Mouse (Mus musculus) kidney, embryonic 16.5 days (tissue): ENCODE data around the gene Fancc. TPM values are rescaled to one million over a fixed set of nuclear protein-coding genes. Genes with fewer than 3 reads are reported as not detected.

ENCODE experiments used
- ATAC-seq: fragments of 200-750 bp; cut with Nextera tagmentation; 2 replicates; pipeline ENCODE4 v1.8.0; 2017; ENCODE audit warnings: moderate TSS enrichment; ENCODE audit not compliant: low FRiP score, low TSS enrichment
- H3K27ac ChIP-seq: fragments of 300-500 bp; sonication (generic); 2 replicates; pipeline ENCODE4 v1.5.1; 2014; ENCODE audit warnings: low read length
- H3K27me3 ChIP-seq: fragments of 300-500 bp; sonication (generic); 2 replicates; pipeline ENCODE4 v1.6.1; 2014; ENCODE audit warnings: low read length, control low read depth, mixed read lengths; ENCODE audit not compliant: insufficient read depth
- H3K36me3 ChIP-seq: fragments of 300-500 bp; sonication (generic); 2 replicates; pipeline ENCODE4 v1.6.1; 2014; ENCODE audit warnings: low read length, control low read depth, mixed read lengths; ENCODE audit not compliant: insufficient read depth
- H3K4me1 ChIP-seq: fragments of 300-500 bp; sonication (generic); 2 replicates; pipeline ENCODE4 v1.6.1; 2014; ENCODE audit warnings: low read length, control low read depth, mixed read lengths; ENCODE audit not compliant: insufficient read depth
- H3K4me2 ChIP-seq: fragments of 300-500 bp; sonication (generic); replicated peaks from 2 replicates; pipeline ENCODE4 v1.6.1; 2014; ENCODE audit warnings: low read depth, low read length
- H3K4me3 ChIP-seq: fragments of 300-500 bp; sonication (generic); 2 replicates; pipeline ENCODE4 v1.5.1; 2014; ENCODE audit warnings: mild to moderate bottlenecking, low read length
- H3K9ac ChIP-seq: fragments of 300-500 bp; sonication (generic); replicated peaks from 2 replicates; pipeline ENCODE4 v1.6.1; 2014; ENCODE audit warnings: low read length
- H3K9me3 ChIP-seq: fragments of 300-500 bp; sonication (generic); 2 replicates; pipeline ENCODE4 v1.6.1; 2016; ENCODE audit warnings: low read length, control low read depth
- WGBS: fragments of 180-500 bp; shearing (Covaris S2); extraction: QIAGEN DNeasy Blood & Tissue Kit; methylation state at CpG from one replicate; pipeline ENCODE4 v1.1.7; 2014; 5-methylcytosine and 5-hydroxymethylcytosine counted together
- polyA plus RNA-seq: library from polyadenylated mRNA; unstranded; fragments of >200 nt; fragmentation: Nextera tagmentation; extraction: Ambion mirVana; gene quantifications from 2 replicates; pipeline ENCODE4 v1.2.1, GENCODE M21; 2015

Gene Fancc
- polyA plus RNA-seq, 1 experiment from 2014 or later: 22.2 TPM

- Histone ChIP-seq H3K9ac (peak overlapping the region; percentile 29), H3K4me1 (peaks cover 96% of the 10 kb centered on the region)
Measured at GRCm38 (mm10) chr13:63249741-63250431, 247.2 kb downstream of the Fancc start.

DNA sequence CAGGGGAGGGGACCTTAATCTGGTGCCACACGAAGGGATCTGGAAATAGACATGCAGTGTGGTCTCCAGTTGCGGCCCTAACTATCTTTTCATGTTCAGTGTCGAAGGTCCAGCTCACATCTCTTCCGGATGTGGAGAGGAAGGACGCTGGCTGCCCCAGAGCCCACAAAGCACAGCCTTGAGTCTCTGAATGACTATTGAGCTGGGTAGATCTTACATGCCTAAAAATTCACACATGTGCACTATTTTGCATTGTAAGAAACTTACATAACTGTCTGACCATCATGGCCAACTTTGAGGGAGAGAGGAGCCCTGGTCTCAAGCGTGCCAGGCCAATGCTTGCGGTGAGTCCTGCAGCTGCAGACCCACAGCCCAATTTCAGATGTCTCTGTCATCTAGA is 247.9 kb downstream of the Fancc start:
- Histone ChIP-seq H3K9ac (peak overlapping the region; percentile 29; the same call in 1 of the 2 replicates), H3K4me2 (0 out of 2 replicates have a peak overlapping the region, but pooled peaks have one; percentile 16), H3K27me3 (no peaks in the 10 kb centered on the region), H3K4me3 (no peak overlapping the region), H3K4me1 (peaks cover 96% of the 10 kb centered on the region), H3K27ac (peak overlapping the region; percentile 71), H3K9me3 (no peaks in the 10 kb centered on the region), H3K36me3 (peaks cover 10% of the 10 kb centered on the region)
- 74% methylated on average over 7 of the region's 7 CpGs for WGBS
- ATAC-seq: no peak

More at GRCm38 (mm10) chr13:63249741-63250431, 247.2 kb downstream of the Fancc start:
- no peak overlapping the region for H3K4me3 ChIP-seq
- WGBS: 42% methylated on average over 8 of the region's 8 CpGs
- H3K36me3 ChIP-seq: peaks cover 16% of the 10 kb centered on the region
- peak; percentile 23; the same call in 1 of the 2 replicates for ATAC-seq
- H3K4me2 ChIP-seq: peak overlapping the region; percentile 16; the same call in 1 of the 2 replicates
- H3K27me3 ChIP-seq: no peaks in the 10 kb centered on the region
- H3K9me3 ChIP-seq: no peaks in the 10 kb centered on the region
- H3K27ac ChIP-seq: peak overlapping the region; percentile 71

DNA sequence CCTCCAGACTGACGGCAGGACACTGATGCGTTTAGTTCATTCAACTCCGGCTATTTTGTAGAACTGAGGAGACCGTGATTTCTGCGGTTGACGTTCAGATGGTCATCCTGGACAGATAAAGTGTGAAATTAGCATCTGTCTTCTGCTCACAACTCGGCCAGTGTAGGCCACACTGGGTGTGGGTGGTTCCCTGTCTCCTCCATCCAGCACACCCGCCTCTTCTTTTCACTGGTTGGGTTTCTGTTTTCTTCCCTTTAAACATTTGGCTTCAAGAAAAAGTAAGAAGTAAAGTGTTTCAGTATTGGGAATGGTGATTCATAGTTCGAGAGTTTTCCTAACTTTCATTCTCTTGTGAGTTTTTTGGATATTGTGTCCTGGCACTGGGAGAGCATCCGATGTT is 248.8 kb downstream of the Fancc start:
- Histone ChIP-seq H3K4me1 (peaks cover 93% of the 10 kb centered on the region), H3K4me3 (no peak overlapping the region), H3K4me2 (no peak overlapping the region), H3K27me3 (no peaks in the 10 kb centered on the region), H3K27ac (no peak overlapping the region), H3K36me3 (peaks cover 7% of the 10 kb centered on the region; the same call in 1 of the 2 replicates), H3K9me3 (no peaks in the 10 kb centered on the region), H3K9ac (no peak overlapping the region)
- WGBS: 90% methylated on average over 10 of the region's 10 CpGs
- no peak for ATAC-seq

DNA sequence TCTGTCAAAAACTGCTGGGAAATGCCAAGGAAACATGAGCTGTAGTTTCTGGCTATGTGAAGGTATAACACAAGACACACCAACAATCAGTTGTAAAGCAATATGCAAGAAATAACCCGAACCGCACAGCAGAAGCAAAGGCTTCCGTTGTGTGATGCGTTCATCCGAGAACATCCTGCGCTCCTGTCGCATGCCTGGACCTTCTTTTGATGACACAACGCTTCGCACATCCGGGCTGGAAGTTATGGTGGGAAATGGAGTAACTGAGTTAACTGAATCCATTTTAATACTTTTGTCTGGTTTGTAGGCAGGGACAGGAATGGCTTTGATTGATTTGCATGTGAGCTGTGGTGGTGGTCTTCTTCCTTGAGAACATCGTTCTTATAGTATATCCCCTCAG is 249.4 kb downstream of the Fancc start:
- ATAC-seq: no peak
- WGBS: 79% methylated on average over 11 of the region's 11 CpGs
- peaks cover 7% of the 10 kb centered on the region; the same call in 1 of the 2 replicates for H3K36me3 ChIP-seq
- no peaks in the 10 kb centered on the region for H3K9me3 ChIP-seq
- H3K27ac ChIP-seq: no peak overlapping the region; the same call in 1 of the 2 replicates
- H3K4me1 ChIP-seq: peaks cover 91% of the 10 kb centered on the region
- no peak overlapping the region for H3K4me3 ChIP-seq
- H3K27me3 ChIP-seq: no peaks in the 10 kb centered on the region
- H3K9ac ChIP-seq: no peak overlapping the region
- no peak overlapping the region for H3K4me2 ChIP-seq

DNA sequence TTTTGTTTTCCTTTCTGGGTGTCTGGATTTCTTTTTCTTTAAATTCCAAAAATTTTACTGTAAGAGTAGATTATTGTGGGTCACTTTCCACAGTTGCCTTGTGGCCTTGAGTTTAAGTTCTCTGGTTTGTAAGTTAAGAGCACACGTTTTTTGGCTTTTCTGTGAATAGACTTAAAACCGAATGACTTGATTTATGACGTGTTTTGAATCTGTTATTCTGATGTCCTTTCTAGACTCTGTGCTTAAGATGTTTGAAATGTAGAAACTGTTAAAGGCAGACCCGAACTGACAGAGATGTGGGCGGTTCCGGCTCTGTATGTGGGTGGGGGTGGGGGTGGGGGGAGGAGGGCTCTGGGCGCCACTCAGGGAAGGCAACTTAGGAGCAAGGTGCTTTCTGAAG is 250.0 kb downstream of the Fancc start:
- 28% methylated on average over 7 of the region's 7 CpGs for WGBS
- peaks cover 91% of the 10 kb centered on the region for H3K4me1 ChIP-seq

GRCm38 (mm10) chr13:63246332-63246940 is 250.6 kb downstream of the Fancc start:
- H3K27ac ChIP-seq: peak overlapping the region; percentile 43
- peaks cover 91% of the 10 kb centered on the region for H3K4me1 ChIP-seq
- H3K4me2 ChIP-seq: peak overlapping the region; percentile 36
- no peaks in the 10 kb centered on the region for H3K9me3 ChIP-seq
- H3K9ac ChIP-seq: peak overlapping the region; percentile 46; the same call in 1 of the 2 replicates
- H3K36me3 ChIP-seq: peaks cover 7% of the 10 kb centered on the region; the same call in 1 of the 2 replicates
- WGBS: 23% methylated on average over 12 of the region's 12 CpGs
- no peak for ATAC-seq
- peak overlapping the region; percentile 12; the same call in 1 of the 2 replicates for H3K4me3 ChIP-seq
- no peaks in the 10 kb centered on the region for H3K27me3 ChIP-seq

More for the DNA sequence above, 250.0 kb downstream of the Fancc start:
- no peak overlapping the region for H3K4me3 ChIP-seq
- no peak overlapping the region for H3K9ac ChIP-seq
- H3K36me3 ChIP-seq: peaks cover 7% of the 10 kb centered on the region; the same call in 1 of the 2 replicates
- H3K9me3 ChIP-seq: no peaks in the 10 kb centered on the region
- H3K27ac ChIP-seq: peak overlapping the region; percentile 43; the same call in 1 of the 2 replicates
- no peak for ATAC-seq
- peak overlapping the region; percentile 36; the same call in 1 of the 2 replicates for H3K4me2 ChIP-seq
- no peaks in the 10 kb centered on the region for H3K27me3 ChIP-seq

- H3K4me1 ChIP-seq: peaks cover 91% of the 10 kb centered on the region
- H3K36me3 ChIP-seq: peaks cover 7% of the 10 kb centered on the region; the same call in 1 of the 2 replicates
- H3K4me2 ChIP-seq: peak overlapping the region; percentile 36
- H3K9me3 ChIP-seq: no peaks in the 10 kb centered on the region
- ATAC-seq: no peak
- WGBS: 45% methylated on average over 4 of the region's 4 CpGs
- H3K4me3 ChIP-seq: no peak overlapping the region
- 0 out of 2 replicates have a peak overlapping the region, but pooled peaks have one; percentile 27 for H3K27ac ChIP-seq
- no peak overlapping the region for H3K9ac ChIP-seq
- H3K27me3 ChIP-seq: no peaks in the 10 kb centered on the region
Measured at GRCm38 (mm10) chr13:63245812-63246211, 251.3 kb downstream of the Fancc start.

- 25% methylated on average over 9 of the region's 9 CpGs for WGBS
- ATAC-seq: no peak
Measured at GRCm38 (mm10) chr13:63245218-63245617, 251.9 kb downstream of the Fancc start.

DNA sequence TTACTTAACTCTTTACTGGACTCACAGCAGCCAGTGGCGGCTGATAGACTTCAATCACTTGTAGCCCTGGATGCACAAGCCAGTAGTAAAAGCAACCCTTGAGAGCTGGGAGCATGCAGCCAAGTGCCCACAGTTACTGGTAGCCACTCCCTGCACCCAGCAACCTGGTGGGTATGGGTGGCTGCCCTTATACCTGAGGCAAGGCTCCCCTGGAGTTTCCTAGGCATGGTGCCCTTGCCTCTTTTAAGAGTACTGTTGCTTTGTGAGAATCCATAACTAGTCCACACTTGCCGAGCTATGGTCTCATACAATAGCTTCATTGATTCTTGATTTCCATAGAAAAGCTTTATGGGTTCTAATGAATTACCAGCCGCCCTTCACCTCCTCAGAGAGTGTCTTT is 252.7 kb downstream of the Fancc start:
- Histone ChIP-seq H3K9ac (peak overlapping the region; percentile 43; the same call in 1 of the 2 replicates), H3K4me2 (peak overlapping the region; percentile 42), H3K4me3 (peak overlapping the region; percentile 16; the same call in 1 of the 2 replicates), H3K36me3 (peaks cover 7% of the 10 kb centered on the region; the same call in 1 of the 2 replicates), H3K27ac (peak overlapping the region; percentile 57; the same call in 1 of the 2 replicates), H3K4me1 (peaks cover 80% of the 10 kb centered on the region), H3K9me3 (no peaks in the 10 kb centered on the region), H3K27me3 (no peaks in the 10 kb centered on the region)
- 62% methylated on average over 3 of the region's 3 CpGs for WGBS
- no peak for ATAC-seq

More at GRCm38 (mm10) chr13:63245218-63245617, 251.9 kb downstream of the Fancc start:
- 0 out of 2 replicates have a peak overlapping the region, but pooled peaks have one; percentile 20 for H3K4me2 ChIP-seq
- H3K9me3 ChIP-seq: no peaks in the 10 kb centered on the region
- H3K4me3 ChIP-seq: peak overlapping the region; percentile 2; the same call in 1 of the 2 replicates
- no peaks in the 10 kb centered on the region for H3K27me3 ChIP-seq
- peaks cover 86% of the 10 kb centered on the region for H3K4me1 ChIP-seq
- peak overlapping the region; percentile 40; the same call in 1 of the 2 replicates for H3K27ac ChIP-seq
- H3K36me3 ChIP-seq: peaks cover 7% of the 10 kb centered on the region; the same call in 1 of the 2 replicates
- no peak overlapping the region; the same call in 1 of the 2 replicates for H3K9ac ChIP-seq
